Mouse (Mus musculus) heart, postnatal 0 days (tissue): Measurements from ENCODE around the gene Pigv. TPM values are rescaled to one million over a fixed set of nuclear protein-coding genes. Genes with fewer than 3 reads are reported as not detected.

Experiments
- ATAC-seq: fragments of 200-750 bp; cut with Nextera tagmentation; 2 replicates; pipeline ENCODE4 v1.8.0; 2017; ENCODE audit warnings: low read depth, moderate number of reproducible peaks, moderate library complexity; ENCODE audit not compliant: insufficient read depth
- DNase-seq: peaks from one replicate; pipeline ENCODE4 v3.0.0-alpha.2; 2016; ENCODE audit warnings: low spot score
- H3K27ac ChIP-seq: fragments of 300-500 bp; sonication (generic); 2 replicates; pipeline ENCODE4 v1.5.1; 2014; ENCODE audit warnings: low read depth, mild to moderate bottlenecking
- H3K27me3 ChIP-seq: fragments of 300-500 bp; sonication (generic); 2 replicates; pipeline ENCODE4 v1.6.1; 2014; ENCODE audit warnings: low read length, mixed read lengths; ENCODE audit not compliant: control insufficient read depth, insufficient read depth
- H3K36me3 ChIP-seq: fragments of 300-500 bp; sonication (generic); replicated peaks from 2 replicates; pipeline ENCODE4 v1.6.1; 2014; ENCODE audit warnings: low read length, mixed read lengths; ENCODE audit not compliant: control insufficient read depth, insufficient read depth
- H3K4me1 ChIP-seq: fragments of 300-500 bp; sonication (generic); 2 replicates; pipeline ENCODE4 v1.6.1; 2014; ENCODE audit warnings: antibody characterized with exemption; ENCODE audit not compliant: control insufficient read depth, insufficient read depth
- H3K4me2 ChIP-seq: fragments of 300-500 bp; sonication (generic); 2 replicates; pipeline ENCODE4 v1.6.1; 2014; ENCODE audit warnings: low read depth, mild to moderate bottlenecking, low read length, moderate library complexity
- H3K4me3 ChIP-seq: fragments of 300-500 bp; sonication (generic); 2 replicates; pipeline ENCODE4 v1.5.1; 2014; ENCODE audit warnings: low read depth, low read length
- H3K9ac ChIP-seq: fragments of 300-500 bp; sonication (generic); replicated peaks from 2 replicates; pipeline ENCODE4 v1.6.1; 2014; ENCODE audit warnings: low read depth, low read length, mixed read lengths
- H3K9me3 ChIP-seq: fragments of 300-500 bp; sonication (generic); replicated peaks from 2 replicates; pipeline ENCODE4 v1.6.1; 2016; ENCODE audit warnings: low read length; ENCODE audit not compliant: control insufficient read depth
- CTCF ChIP-seq: IDR thresholded peaks from 2 replicates; pipeline ENCODE4 v1.5.1; 2016; ENCODE audit warnings: antibody characterized with exemption, control low read depth, low read depth
- EP300 ChIP-seq: IDR thresholded peaks from 2 replicates; pipeline ENCODE4 v1.6.1; 2016; ENCODE audit warnings: antibody characterized with exemption, low read depth
- WGBS: fragments of 180-500 bp; shearing (Covaris S2); extraction: QIAGEN DNeasy Blood & Tissue Kit; methylation state at CpG from one replicate; pipeline ENCODE4 v1.1.7; 2014; 5-methylcytosine and 5-hydroxymethylcytosine counted together
- microRNA-seq: library from miRNA; unstranded; fragments of <30 nt; microRNA quantifications from one replicate; pipeline ENCODE4, GENCODE M21; 2016
- polyA plus RNA-seq: library from polyadenylated mRNA; unstranded; fragments of >200 nt; fragmentation: Nextera tagmentation; extraction: Ambion mirVana; gene quantifications from 2 replicates; pipeline ENCODE4 v1.2.1, GENCODE M21; 2015
- total RNA-seq: library from RNA; depleted of rRNA; stranded (reverse); fragments of >200 nt; gene quantifications from 2 replicates; pipeline ENCODE4 v1.2.3, GENCODE M21; 2014; ENCODE audit warnings: low replicate concordance; rRNA removed

The Pigv gene
- total and polyA plus RNA-seq, 2 experiments from 2014 or later = 13.5 to 13.7 TPM

DNA sequence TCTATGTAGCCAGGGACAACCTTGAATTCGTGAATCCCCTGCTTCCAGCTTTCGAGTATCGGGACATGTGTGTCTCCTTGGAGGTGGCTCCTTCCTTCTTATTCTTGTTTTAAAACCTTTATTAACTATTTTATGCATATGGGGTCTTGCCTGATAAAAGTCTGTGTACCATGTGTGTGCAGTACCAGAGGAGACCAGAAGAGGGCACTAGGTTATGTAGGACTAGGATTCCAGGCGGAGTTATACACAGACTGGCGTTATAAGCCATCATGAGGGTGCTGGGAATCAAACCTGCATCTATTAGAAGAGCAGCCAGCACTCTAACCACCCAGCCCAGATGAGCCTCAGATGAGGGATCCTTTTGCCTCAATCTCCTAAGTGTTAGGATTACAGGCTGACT lies 60.6 kb downstream of the Pigv start:
- Histone ChIP-seq H3K36me3 (peaks cover 28% of the 10 kb centered on the region), H3K9ac (no peak overlapping the region), H3K4me1 (no peaks in the 10 kb centered on the region), H3K4me2 (no peak overlapping the region), H3K9me3 (no peaks in the 10 kb centered on the region), H3K4me3 (no peak overlapping the region), H3K27me3 (no peaks in the 10 kb centered on the region), H3K27ac (no peak overlapping the region)
- 99% methylated on average over 5 of the region's 5 CpGs for WGBS
- DNase-seq = no peak
- no peak for ATAC-seq
- no peak for TF ChIP-seq EP300
- TF ChIP-seq CTCF = peak; percentile 17; the same call in 1 of the 2 replicates

Small RNA genes within 50 kb of the gene (microRNA-seq; reads per million reads assigned to microRNA genes)
- 0.71 reads per million for gene Mir7227

Other genes with a start within 250 kb of the Pigv start
- gene Tent5b, start 192.5 kb downstream of the Pigv start, total RNA-seq = 33.3 and 48.2 TPM in 2 replicates
- gene Tent5b, start 192.5 kb downstream of the Pigv start, polyA plus RNA-seq = 0.78 and 1.4 TPM in 2 replicates
- gene Trnp1, start 174.1 kb downstream of the Pigv start, total RNA-seq = 4.1 and 9.8 TPM in 2 replicates
- 1.8 and 2.7 TPM in 2 replicates for gene Trnp1, start 174.1 kb downstream of the Pigv start, polyA plus RNA-seq
- gene Kdf1, start 153.7 kb downstream of the Pigv start, total RNA-seq = not detected in 2 replicates
- gene Kdf1, start 153.7 kb downstream of the Pigv start, polyA plus RNA-seq = 0.16 and 0.30 TPM in 2 replicates
- 29.2 and 42.1 TPM in 2 replicates for gene Nudc, start 126.7 kb downstream of the Pigv start, total RNA-seq
- gene Nudc, start 126.7 kb downstream of the Pigv start, polyA plus RNA-seq = 146 and 152 TPM in 2 replicates
- gene Nr0b2, start 119.3 kb downstream of the Pigv start, total RNA-seq = 11.1 and 36.4 TPM in 2 replicates
- gene Nr0b2, start 119.3 kb downstream of the Pigv start, polyA plus RNA-seq = 30.8 and 32.2 TPM in 2 replicates
- 8.2 and 9.4 TPM in 2 replicates for gene Gpatch3, start 97.9 kb downstream of the Pigv start, total RNA-seq
- 3.5 and 3.6 TPM in 2 replicates for gene Gpatch3, start 97.9 kb downstream of the Pigv start, polyA plus RNA-seq
- 8.9 and 17.2 TPM in 2 replicates for gene Gpn2, start 88.3 kb downstream of the Pigv start, total RNA-seq
- gene Gpn2, start 88.3 kb downstream of the Pigv start, polyA plus RNA-seq = 8.6 and 8.8 TPM in 2 replicates
- 2.6 and 6.8 TPM in 2 replicates for gene Sfn, start 70.5 kb downstream of the Pigv start, total RNA-seq
- gene Sfn, start 70.5 kb downstream of the Pigv start, polyA plus RNA-seq = 0.18 and 0.37 TPM in 2 replicates
- 11.4 and 21.8 TPM in 2 replicates for gene Zdhhc18, start 22.5 kb downstream of the Pigv start, total RNA-seq
- 1.7 and 2.3 TPM in 2 replicates for gene Zdhhc18, start 22.5 kb downstream of the Pigv start, polyA plus RNA-seq
- 27.9 and 33.3 TPM in 2 replicates for gene Arid1a, start 84.1 kb upstream of the Pigv start, total RNA-seq
- 9.7 and 10.1 TPM in 2 replicates for gene Arid1a, start 84.1 kb upstream of the Pigv start, polyA plus RNA-seq
- 8.0 and 16.9 TPM in 2 replicates for gene Rps6ka1, start 215.2 kb upstream of the Pigv start, total RNA-seq
- 5.9 and 6.8 TPM in 2 replicates for gene Rps6ka1, start 215.2 kb upstream of the Pigv start, polyA plus RNA-seq